Mouse (Mus musculus): ENCODE measurements at regions not wholly inside any gene's neighbourhood (a gene's known extent, or its start where the extent isn't known, plus 50 kb on each side); places are given as distances from the start of the nearest gene placed in this dataset.

DNA sequence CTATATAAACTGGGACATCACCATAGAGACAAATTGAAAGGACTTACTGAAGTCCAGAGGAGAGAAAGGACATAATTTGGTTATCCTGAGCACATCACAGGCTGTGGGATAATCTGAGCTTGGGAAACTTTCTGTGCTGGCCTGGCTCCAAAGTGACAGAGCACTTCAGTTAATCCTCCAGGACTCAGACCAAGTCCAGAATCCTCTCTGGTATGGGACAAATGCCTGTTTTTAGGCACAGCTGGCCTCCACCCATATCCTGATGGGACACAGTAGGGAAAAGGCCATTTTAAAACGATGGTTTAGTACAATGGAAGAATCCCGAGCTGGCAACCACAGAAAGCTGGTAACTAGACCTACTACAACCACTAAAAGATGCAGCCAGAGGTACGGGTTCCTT lies 151.3 kb downstream of the Snx19 start:
- DNase-seq = peak; percentile 97

DNA sequence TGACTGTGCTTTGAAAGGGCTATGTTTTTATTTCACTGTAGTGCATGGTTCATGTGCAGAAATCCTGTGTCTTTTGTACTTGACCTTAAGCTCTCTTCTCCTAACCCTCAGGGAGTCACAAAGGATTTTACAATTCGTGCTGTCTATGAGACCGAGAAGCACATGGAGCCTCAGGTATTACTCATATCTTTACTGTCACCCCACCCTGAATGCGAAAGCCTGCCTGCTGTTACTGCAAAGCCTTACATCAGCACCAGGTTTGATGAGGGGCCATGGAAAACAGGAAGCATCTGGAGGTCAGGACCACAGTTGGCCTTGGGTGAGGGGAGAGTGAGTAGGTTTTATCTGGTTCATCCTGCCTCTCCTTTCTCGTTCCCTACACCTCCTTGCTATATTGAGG lies 150.3 kb downstream of the Snx19 start:
- DNase-seq = peak; percentile 89

DNA sequence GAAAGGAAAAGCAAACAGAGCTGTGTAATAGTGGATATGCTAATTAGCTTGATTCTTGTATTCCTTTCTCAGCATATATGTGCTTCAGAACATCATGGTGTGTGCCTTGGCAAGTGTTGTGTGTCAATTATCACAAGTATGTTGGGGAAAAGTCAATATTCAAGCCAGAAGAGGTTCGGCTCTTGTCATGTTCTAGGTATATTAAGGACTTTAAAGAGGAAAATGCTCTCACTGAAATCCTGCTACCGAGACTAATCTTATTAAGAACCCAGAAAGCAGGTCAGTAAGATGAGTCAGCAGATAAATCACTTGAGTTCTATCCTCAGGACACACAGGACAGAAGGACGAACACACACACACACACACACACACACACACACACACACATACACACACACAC lies 148.6 kb downstream of the Snx19 start:
- peak; percentile 2 for DNase-seq

DNA sequence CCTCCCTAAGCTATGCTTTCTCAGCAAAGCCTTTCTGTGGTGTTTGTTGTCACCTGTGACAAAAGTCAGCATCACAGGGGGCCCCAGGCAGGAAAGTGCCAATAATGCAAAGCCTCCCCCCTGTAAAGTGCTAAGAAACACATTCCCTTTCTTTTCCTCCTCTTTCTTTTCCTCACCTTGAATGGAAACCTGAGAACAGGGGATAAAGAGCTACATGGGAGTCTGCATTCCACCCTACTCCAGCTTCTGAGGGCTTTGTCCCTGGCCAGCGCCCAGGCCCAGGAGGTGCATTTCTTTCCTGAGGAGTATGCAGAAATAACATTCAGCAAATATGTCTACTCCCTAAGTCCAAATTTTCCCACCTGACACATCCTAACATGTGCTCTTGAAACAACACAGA lies 146.4 kb downstream of the Snx19 start:
- DNase-seq = peak; percentile 52

DNA sequence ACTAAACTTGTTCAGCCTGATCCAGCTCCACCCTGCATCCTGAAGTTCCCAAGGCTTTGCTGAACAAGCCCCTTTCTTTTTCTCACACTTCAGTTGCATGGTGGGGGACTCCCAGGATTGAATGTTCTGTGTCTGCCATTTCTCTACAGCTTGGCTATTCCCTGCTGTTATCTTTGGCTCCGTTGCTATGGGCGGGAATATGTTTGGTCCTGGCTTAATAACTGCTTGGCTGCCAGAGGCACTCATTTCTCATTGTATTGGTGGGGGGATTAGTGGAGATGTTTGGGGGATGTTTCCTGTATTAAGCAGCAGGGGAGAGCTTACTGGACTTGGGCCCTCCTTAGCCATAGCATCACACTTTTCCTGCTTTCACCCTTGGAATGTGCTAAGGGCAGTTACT lies 144.1 kb downstream of the Snx19 start:
- peak; percentile 92 for DNase-seq

DNA sequence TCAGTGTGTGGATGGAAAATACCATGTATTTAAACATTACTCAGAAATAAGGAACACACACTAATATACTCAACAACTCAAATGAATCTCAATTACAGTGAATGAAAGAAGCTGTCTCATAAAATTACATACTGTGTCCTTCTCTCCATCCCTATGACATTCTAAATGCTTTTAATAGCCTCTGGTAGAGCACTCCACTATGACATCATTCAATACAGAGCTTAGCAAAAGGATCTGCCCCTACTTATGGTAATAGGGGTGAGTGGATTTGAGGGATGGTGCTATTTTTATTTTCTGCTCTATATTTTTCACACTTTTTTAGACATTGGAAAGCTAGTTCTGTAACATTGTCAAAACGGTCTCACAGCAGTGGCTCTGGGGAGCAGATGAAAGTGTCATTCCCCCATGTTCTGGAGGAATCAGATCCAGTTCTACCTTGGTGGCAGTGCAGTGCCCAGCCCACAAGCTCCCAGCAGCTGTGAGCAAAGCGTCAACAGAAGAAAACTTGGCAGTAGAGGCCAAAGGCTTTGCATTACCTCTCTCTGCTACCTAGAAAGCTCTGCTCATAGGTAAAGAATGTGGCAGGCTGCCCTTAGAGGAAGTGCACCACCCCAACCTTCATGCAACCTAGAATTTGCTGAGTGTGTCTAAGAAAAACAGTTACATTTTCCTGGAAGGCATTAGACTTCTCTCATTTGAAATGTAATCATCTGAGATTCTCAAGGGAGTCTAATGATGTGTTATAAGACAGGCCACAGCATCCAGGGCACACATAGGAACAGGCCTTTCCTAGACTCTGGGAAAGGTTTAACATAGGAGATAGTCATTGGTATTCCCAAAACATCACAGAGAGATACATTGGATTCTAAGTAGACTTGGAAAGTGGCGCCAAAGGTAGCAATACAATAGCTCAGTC lies 138.1 kb downstream of the Snx19 start:
- peak; percentile 60 for DNase-seq

DNA sequence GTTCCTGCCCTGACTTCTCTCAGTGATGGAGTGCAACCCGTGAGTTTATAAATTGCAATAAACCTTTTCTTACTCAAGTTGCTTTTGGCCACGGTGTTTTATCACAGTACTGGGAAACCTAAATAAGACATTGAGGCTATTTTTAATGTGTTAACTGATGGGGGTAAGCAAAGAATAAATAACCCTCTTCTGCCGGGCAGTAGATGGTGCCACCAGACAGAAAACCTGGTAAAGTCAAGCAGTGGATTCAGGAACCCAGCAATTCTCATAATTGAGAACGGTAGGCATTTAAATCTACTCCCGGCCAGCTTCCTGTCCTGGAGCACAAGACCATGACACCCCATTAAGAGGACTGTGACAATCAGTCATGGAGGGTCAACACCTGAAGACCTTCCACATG lies 136.5 kb downstream of the Snx19 start:
- no peak for DNase-seq

DNA sequence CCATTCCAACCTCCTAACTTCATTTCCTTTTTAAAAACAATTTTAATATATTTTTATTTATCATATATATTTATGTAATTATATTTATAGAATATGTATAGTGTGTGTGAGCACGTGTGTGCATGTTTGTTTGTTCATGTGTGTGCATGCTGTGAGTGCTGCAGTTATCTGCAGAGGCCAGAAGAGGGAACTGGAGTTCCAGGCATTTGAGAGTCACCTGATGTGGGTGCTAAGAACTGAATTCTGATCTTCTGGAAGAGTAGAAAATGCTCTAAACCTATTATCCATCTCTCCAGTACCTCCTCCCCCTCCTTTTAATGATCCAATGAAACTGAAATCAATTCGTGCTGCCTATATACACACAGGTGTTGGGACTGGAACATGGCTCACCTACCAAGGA lies 128.0 kb downstream of the Snx19 start:
- no peak for DNase-seq

DNA sequence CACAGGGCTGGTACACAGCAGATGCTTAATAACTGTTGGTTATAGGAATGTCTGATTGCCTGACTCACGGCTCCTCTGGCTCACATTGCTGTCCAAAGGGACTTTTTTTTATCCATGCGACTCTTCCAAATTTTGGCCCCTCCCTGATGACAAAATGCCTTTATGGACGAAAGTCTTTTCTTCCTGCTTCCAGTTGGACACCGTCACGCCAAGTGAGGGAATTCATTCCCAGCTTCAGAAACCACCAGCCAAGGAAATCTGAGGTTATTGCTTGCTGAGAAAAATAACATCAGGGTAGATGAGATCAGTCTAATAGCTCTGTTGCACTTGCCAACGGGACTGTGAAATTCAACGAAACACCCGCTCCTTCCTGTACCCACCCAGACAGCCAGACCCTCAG lies 125.8 kb downstream of the Snx19 start:
- peak; percentile 95 for DNase-seq

DNA sequence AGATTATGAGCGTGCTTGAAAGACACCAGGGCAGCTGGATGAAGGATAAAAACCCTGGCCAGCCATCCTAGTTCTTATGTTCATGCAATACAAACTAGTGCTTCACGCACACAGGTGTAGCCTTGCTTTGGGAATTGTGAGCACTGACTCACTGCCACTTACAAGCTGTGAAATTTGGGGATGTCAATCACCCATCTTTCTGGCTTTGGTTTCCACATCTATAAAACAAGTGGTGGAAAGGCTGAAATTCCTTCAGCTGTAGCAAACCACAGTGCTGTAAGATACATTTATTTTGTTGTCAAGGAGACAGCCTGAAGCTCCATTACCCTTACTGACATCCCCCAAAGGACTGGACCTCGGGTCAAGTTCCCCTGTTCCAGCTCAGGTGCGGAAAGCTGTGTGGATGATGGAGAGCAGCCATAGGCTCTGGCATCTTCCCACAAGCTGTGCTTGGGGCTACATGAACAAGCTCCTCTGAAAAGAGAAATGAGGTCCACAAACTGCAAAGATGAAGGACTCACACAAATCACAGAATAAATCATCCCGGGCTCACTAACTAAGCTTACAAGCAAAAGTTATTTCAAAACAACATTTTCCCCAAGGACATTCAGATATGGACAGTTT lies 123.1 kb downstream of the Snx19 start:
- peak; percentile 58 for DNase-seq

DNA sequence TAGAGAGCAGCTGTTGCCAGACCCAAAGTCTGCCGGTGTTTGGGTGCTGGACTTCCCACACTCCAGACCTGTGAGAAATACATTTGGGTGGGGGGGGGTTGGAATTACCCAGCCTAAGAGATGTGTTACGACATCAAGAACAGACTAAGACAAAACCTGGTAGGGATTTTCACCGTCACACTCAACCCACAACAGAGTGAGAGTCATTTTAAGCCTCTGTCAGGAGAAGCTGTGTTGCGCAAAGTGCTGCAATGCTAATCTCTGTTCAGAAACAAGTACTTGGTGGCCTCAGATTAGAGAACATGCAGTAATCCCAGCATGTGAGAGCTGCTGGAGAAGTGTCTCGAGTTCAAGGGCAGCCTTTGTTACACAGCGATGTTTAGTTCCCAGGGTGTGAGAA lies 113.0 kb downstream of the Snx19 start:
- no peak for DNase-seq

DNA sequence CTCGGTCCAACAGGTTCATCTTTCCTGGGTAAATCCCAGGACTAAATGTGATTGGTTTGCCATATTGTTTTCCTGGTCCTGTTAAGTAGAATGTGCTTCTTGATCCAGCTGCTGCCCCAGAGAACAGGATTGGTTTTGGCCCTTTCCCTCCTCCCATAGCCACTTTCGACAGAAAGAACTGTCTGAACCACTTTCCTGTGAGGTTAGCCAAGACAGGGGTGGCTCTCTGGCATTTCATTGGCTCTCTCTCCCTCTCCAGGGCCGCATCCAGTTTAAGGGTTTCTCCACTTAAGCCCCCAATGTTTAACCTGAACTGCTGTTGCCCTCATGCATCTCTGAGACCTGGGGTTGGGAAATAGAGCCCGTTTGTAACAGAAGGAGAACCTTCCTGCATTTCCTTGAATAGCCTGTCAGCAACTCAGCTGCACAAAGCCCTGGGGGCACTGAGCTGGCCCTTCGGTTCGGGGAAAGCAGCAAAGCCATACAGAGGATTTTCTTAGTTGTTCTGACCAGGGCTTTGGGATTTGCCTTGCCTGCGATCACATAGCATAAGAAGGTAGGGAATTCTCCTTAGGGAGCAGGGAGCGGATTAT lies 109.7 kb downstream of the Snx19 start:
- peak; percentile 93 for DNase-seq

DNA sequence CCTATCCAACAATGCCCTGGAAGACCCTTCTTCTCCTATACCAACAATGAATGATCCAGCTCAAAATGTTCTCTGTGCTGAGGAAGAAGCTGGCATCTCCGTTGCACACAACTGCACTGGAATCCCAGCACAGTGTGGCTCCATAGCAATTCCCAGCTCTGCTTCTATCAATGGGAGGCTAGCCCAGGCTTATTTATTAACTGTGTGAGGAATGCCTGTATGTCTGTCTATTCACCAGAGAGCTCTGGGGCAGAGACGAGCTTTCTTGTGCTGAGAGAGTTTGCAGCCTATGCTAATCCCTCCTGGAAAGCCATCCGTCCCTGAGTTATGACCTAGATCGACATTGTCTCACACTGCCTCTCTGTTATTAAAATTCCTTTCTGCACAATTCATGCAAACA lies 108.1 kb downstream of the Snx19 start:
- DNase-seq = peak; percentile 83

DNA sequence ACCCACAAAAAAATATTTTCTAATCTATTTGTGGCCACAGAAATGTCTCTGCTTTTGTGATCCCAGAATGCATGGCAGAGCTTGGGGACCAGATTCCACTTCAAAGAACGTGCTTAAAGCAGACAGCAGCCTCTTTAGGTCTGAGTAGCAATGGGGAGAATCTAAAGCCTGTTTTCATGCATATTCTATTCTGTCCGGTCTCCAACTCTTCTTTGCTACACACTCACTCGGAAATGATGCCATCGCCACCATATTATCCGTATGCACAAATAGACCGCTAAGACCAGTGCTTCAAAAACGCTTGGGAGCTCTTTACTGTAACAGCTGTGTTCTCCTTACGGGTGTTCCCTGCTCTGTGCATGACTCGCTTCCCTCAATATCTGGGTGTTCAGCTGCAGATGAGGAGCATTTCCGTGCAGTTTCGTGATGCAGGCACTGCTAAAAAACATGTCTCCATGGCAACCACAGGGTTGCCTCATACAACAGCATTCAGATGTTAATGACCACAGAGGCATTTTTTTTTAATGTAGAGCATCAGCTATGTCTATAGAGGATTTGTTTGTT lies 107.0 kb downstream of the Snx19 start:
- DNase-seq = peak; percentile 90

DNA sequence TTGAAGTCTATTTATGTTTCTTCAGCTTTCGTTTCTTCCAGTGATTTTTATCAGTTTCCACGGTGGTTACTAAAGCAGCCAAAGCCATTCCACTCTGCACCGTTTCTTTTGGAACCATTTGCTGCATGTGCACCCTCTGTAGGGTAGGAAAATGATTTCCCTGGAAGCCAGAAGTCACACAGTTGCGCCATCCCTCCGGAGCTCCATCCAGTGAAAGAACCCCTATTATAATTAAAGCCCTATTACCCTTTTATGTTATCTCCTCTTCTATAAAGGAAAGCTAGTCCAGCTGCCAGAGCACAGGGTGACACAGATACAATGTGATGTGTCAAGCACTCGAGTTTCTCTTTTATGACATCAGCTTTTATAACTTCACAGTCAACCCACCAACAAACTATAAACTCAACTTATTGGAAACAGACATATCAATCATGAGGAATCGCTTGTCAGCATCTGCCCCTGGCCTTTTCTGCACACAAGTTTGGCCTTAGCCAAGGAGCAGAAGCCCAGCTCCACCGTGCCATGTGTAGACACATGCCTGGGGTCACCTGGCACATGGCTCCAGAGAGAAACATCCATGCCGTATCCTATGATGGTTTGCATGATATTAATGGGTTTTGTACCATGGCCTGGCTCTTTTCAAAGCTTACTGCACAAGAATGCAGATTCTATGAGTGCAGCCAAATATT lies 106.3 kb downstream of the Snx19 start:
- DNase-seq = peak; percentile 87

DNA sequence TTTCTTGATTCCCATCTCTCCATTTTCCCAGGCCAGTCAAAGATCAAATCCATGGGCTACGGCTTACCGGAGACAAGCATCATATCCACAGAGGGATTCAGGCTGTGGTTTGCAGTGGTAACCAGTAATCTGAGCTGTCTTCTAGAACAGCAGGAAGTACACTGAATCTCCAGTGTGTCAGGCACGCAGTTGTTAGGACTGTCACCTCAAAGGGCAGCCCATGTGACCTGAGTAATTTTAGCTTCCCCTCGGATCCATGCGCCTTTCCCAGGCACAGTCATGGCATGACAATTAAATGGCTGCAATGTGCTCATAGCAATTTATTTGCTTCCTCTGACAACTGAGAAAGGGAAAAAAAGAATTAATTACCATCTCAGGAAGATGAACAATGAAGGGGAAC lies 98.2 kb downstream of the Snx19 start:
- peak; percentile 83 for DNase-seq

DNA sequence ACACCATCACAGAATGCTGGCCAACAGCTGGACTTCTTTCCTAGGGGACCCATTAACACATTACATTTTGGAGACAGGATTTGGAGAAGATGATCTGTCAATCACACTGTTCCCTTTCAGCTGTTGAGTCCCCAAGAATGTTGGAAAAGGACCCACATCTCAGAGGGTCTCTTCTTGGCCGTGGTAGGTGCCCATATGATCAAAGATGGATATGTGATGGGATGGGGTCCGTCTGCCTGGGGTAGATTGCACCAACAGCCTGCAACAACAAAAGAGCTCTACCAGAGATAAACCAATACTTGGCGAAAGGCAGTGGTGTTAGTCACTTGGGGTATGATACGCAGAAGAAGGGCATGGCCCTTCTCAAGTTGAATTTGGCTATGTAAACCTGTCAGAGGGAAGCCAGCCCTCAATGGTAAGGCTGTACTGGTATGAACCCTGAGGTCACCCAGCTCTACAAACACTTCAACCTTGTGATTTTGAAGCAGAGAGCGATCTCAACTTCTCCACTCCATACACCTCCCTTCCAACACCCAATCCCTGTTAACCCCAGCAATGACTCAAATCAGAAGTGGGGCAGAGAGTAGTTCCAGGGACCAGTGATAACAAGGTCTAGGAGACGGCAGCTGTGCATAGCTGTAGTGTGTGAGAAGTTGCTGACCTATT lies 97.6 kb downstream of the Snx19 start:
- peak; percentile 93 for DNase-seq

DNA sequence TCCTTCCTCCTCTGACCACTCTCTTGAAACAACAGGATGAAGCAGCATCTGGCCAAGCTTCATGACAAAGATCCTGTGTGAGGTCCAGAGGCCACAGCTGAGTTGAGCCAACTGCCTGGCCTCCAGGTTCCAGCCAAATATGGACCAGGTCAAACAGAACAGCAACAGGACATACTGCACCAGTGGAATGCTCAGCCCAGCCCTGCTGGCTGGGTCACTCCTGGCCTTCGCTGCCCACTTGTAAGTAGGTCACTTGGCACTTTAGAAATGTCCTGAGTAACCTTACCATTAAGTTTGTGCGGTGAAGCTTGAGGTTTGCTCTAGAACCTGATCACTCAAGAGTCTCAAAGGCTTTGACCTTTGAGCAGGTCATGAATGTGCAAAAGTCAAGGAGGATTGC lies 96.9 kb downstream of the Snx19 start:
- peak; percentile 98 for DNase-seq

DNA sequence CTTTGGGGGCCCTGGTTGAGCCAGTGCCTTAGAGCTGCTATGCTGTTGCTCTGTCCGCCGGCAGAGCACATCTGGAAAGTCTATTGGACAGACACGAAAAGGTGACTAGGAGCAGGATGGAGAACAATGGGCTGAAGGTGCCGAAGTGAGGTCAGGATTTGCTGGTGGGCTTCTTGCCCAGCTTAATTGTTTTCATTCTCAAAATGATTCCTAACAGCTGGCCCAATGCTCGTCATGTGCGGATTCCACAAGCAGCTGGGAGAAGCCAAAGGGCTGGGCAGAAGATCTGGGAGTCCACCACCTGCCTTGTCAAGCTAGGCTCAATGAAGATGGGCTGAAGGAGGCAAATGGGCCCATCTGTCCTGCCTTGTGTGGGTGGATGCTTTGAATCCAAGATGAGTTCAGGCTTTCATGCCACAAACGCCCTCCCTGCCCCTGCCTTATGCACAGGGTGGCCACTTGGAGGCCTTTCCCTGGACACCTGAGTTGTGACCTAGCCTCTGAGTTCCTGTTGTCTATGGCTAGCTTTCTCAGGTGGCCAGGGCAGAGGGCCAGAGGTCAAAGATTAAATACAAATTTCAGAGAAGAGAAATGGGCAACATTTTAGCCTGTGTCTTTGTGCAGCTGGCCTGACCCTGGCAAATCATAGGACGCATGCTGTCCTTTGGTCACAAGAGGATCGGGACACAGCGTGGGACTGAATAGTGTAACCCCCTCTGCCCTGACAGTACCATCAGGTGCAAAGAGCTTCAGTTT lies 95.9 kb downstream of the Snx19 start:
- DNase-seq = peak; percentile 97

DNA sequence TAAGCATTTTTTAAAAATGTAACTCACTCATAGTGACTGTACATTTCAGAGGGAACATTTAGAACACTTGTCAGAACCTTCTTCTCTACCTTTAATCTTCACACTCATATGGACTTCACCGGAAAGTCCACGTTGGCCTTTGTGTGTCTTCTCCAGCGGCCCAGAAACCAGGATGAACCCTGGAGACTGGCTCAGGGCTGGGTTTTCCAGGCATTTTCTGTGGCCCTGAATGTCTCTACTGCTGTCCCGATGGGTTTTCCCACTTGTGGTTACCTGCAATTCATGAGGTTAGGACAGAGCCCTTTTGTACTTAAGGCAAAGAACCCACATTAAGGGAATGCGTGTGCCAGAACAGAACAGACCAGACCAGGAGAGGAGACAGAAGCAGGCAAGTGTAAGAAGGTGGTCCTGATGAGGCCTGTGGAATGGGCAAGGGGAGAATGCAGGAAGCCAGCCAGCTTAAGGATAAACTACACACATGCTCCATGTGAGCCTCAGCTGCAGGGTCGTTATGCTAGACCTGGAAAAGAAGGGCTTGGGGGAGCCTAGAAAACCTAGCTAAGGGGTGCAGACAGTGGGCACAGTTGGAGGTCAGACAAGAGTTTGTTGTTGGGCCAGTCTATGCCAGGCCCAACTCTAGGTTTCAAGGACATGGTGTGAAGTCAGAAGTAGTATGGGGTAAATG lies 94.8 kb downstream of the Snx19 start:
- peak; percentile 77 for DNase-seq

DNA sequence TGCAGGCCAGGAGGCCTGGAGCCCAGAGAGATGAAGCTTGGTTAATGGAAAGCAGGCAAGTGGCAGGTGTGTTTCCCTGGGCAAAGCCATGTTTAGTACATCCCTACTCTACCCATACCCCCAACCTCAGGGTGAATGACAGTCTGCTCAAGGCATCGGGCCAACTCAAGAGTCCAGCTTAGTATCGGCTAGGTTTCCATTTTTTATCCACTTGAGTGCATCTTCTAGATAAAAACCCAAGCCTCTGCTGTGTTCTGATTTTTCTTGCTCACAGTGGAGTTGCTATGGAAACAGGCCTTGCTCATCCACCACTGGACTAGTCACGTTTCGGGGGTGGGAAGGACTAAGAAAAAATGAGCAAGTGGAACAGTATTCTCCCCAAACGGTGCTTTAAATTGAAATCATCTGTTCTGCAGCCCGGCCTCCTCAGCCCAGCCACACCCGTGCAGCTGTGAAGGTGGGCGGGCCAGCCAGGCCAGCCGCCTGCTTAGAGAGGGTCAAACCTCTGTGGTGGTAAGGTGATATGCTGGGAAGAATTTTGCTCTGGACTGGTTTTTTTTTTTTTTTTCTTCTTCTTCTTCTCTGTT lies 94.0 kb downstream of the Snx19 start:
- DNase-seq = peak; percentile 93
